ENCODE assay signal across 21 mouse cellular contexts in the genomic region with DNA sequence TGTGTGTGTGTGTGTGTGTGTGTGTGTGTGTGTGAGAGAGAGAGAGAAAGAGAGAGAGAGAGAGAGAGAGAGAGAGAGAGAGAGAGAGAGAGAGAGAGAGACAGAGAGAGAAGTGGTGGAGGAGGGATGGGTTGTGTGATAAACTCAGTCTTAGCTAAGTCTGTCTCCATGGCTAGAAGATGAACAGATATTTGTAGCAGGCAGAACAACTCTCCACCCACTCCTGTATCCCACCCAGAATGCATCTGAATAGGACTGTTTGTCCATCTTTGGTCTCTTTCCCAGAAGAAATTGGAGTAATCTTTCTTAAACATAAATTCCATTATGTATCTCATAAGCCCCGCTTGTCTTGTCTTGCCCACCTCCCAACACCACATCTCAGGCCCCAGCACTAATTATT. TPM values are rescaled to one million over a fixed set of nuclear protein-coding genes. Genes with fewer than 3 reads are reported as not detected.
"Had no signal": no experiment of that assay in that cellular context is flagged by ENCODE, and none has a peak within 500 bp of the region (broad histone marks: within the 10 kb centered on the region; RNA-seq: fewer than 3 reads in every experiment).

No protein-coding gene starts in this region.

- DNase-seq: retina, postnatal 1 day; right cerebral cortex, adult 18-20 months; right cerebral cortex, postnatal 14 days; right cerebral cortex, postnatal 25 days; right cerebral cortex, postnatal 4 days; spleen, adult 18-20 months; thymus, adult 18-20 months; thymus, adult 2 months; thymus, postnatal 14 days; thymus, postnatal 25 days; thymus, postnatal 36 days; thymus, postnatal 4 days had no signal

- H3K9ac ChIP-seq: neural tube, embryonic 13.5 days; neural tube, embryonic 15.5 days; stomach, embryonic 15.5 days had no signal

- H3K36me3 ChIP-seq: neural tube, embryonic 13.5 days; neural tube, embryonic 15.5 days; stomach, embryonic 15.5 days had no signal

- H3K9me3 ChIP-seq: neural tube, embryonic 13.5 days; neural tube, embryonic 15.5 days; stomach, embryonic 15.5 days had no signal

- H3K4me3 ChIP-seq: neural tube, embryonic 13.5 days; neural tube, embryonic 15.5 days; stomach, embryonic 15.5 days had no signal

- H3K4me1 ChIP-seq: neural tube, embryonic 13.5 days; neural tube, embryonic 15.5 days; stomach, embryonic 15.5 days had no signal

- H3K27ac ChIP-seq: neural tube, embryonic 13.5 days; neural tube, embryonic 15.5 days; stomach, embryonic 15.5 days; stomach, postnatal 0 days had no signal

- H3K4me2 ChIP-seq: neural tube, embryonic 13.5 days; neural tube, embryonic 15.5 days; stomach, embryonic 15.5 days had no signal

- H3K27me3 ChIP-seq: neural tube, embryonic 13.5 days; neural tube, embryonic 15.5 days; stomach, embryonic 15.5 days had no signal

RNA-seq across cellular contexts. Expression of a gene that starts 20.8 kb away (rescaled TPM):
- total RNA-seq: neutrophil, adult 5-6 weeks had no signal
- polyA plus RNA-seq: spleen, adult 2 months; stomach, embryonic 14.5 days; stomach, postnatal 0 days; thymus, postnatal 0 days; urinary bladder, adult 2 months had no signal
